ENCODE assay signal across 22 mouse cellular contexts in the genomic region with DNA sequence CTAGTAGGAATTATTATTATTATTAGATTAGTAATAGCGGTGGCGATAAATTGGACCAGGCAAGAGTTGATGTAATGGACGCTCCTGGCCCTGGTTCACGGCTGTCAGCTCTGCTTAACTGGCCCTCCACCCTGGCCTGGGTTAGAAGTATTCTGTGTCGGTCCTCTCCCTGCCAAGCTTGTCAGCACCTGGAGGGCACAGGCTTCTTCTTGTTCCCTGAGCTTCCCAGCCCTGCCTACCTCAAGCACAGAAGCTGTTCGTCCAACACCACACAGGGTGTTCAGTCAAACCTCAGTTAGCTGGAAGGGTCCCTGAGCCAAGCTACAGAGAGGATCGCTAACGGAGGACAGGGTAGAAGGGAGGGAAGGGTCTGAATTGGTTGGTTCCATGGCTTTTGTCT. TPM values are rescaled to one million over a fixed set of nuclear protein-coding genes. Genes with fewer than 3 reads are reported as not detected.
"Had no signal": no experiment of that assay in that cellular context is flagged by ENCODE, and none has a peak within 500 bp of the region (broad histone marks: within the 10 kb centered on the region; RNA-seq: fewer than 3 reads in every experiment).

No protein-coding gene starts in this region.

- H3K9me3 ChIP-seq: midbrain, embryonic 15.5 days; neural tube, embryonic 12.5 days; stomach, embryonic 15.5 days had no signal

- H3K4me1 ChIP-seq: megakaryocyte, embryonic 14.5 days; midbrain, embryonic 13.5 days; midbrain, embryonic 15.5 days; neural tube, embryonic 12.5 days; stomach, embryonic 15.5 days had no signal

- DNase-seq: lung, adult 18-20 months; lung, embryonic 14.5 days; lung, postnatal 14 days; lung, postnatal 36 days; right cerebral cortex, postnatal 14 days; thymus, adult 2 months; thymus, postnatal 25 days; thymus, postnatal 4 days had no signal

- H3K4me2 ChIP-seq: lung, embryonic 14.5 days; midbrain, embryonic 11.5 days; midbrain, embryonic 13.5 days; midbrain, embryonic 15.5 days; neural tube, embryonic 12.5 days; stomach, embryonic 15.5 days had no signal

- H3K4me3 ChIP-seq: megakaryocyte, embryonic 14.5 days; midbrain, embryonic 13.5 days; midbrain, embryonic 15.5 days; neural tube, embryonic 12.5 days; stomach, embryonic 15.5 days had no signal

- H3K9ac ChIP-seq: lung, embryonic 14.5 days; midbrain, embryonic 13.5 days; midbrain, embryonic 15.5 days; neural tube, embryonic 12.5 days; stomach, embryonic 15.5 days had no signal

- H3K36me3 ChIP-seq: midbrain, embryonic 13.5 days; midbrain, embryonic 15.5 days; neural tube, embryonic 12.5 days; stomach, embryonic 15.5 days had no signal

- ATAC-seq: midbrain, embryonic 13.5 days; midbrain, embryonic 15.5 days had no signal

- H3K27ac ChIP-seq: macrophage; midbrain, embryonic 13.5 days; midbrain, embryonic 15.5 days; neural tube, embryonic 12.5 days; stomach, embryonic 15.5 days; stomach, postnatal 0 days had no signal

- H3K27me3 ChIP-seq: megakaryocyte, embryonic 14.5 days; midbrain, embryonic 13.5 days; midbrain, embryonic 15.5 days; neural tube, embryonic 12.5 days; stomach, embryonic 15.5 days had no signal

RNA-seq across cellular contexts. Expression of a gene that starts 33.3 kb away (rescaled TPM):
- total RNA-seq: megakaryocyte progenitor cell, adult 5-6 weeks; monocyte, adult 5-6 weeks; neutrophil, adult 5-6 weeks had no signal
- polyA plus RNA-seq: lung, embryonic 14.5 days; macrophage; spleen, adult 2 months; stomach, postnatal 0 days; testis, adult 2 months; urinary bladder, adult 2 months had no signal
